Mouse (Mus musculus) G1E (cell line): ENCODE results near the gene Il10. TPM values are rescaled to one million over a fixed set of nuclear protein-coding genes. Genes with fewer than 3 reads are reported as not detected.

ENCODE experiments used
- ATAC-seq: 2 replicates; pipeline ENCODE4 v1.8.0; 2016; ENCODE audit warnings: mild to moderate bottlenecking; ENCODE audit not compliant: insufficient number of reproducible peaks, poor library complexity, low FRiP score, severe bottlenecking; ENCODE audit errors: extremely low read depth
- DNase-seq: peaks from one replicate; pipeline ENCODE4 v3.0.0; 2012; ENCODE audit warnings: low spot score
- H3K27me3 ChIP-seq: 2 replicates; pipeline ENCODE4 v1.6.1; 2012; ENCODE audit warnings: mild to moderate bottlenecking, low read length, inconsistent platforms; ENCODE audit not compliant: insufficient read depth
- H3K36me3 ChIP-seq: replicated peaks from 2 replicates; pipeline ENCODE3; 2012; ENCODE audit warnings: mild to moderate bottlenecking, inconsistent platforms
- H3K4me1 ChIP-seq: 2 replicates; pipeline ENCODE4 v1.6.1; 2012; ENCODE audit warnings: low read depth, low read length, inconsistent platforms, mixed read lengths; ENCODE audit not compliant: insufficient read depth
- H3K4me3 ChIP-seq: 2 replicates; pipeline ENCODE4 v1.5.1; 2012; ENCODE audit warnings: low read depth, mild to moderate bottlenecking, inconsistent platforms, low read length, moderate library complexity, mixed read lengths
- H3K9me3 ChIP-seq: replicated peaks from 2 replicates; pipeline ENCODE4 v1.6.1; 2012; ENCODE audit warnings: inconsistent platforms
- CTCF ChIP-seq: IDR thresholded peaks from 2 replicates; pipeline ENCODE4 v1.5.1; 2012; ENCODE audit warnings: low read depth, low read length, inconsistent platforms, mixed read lengths
- GATA1 ChIP-seq: IDR thresholded peaks from 2 replicates; pipeline ENCODE4 v1.6.1; 2012; ENCODE audit warnings: borderline replicate concordance, low read length, inconsistent platforms, mixed read lengths
- GATA2 ChIP-seq: IDR thresholded peaks from 2 replicates; pipeline ENCODE4 v1.6.1; 2012; ENCODE audit warnings: low read depth, low read length, inconsistent platforms, borderline replicate concordance
- POLR2AphosphoS5 ChIP-seq: IDR thresholded peaks from 2 replicates; pipeline ENCODE4 v1.6.1; 2012; ENCODE audit warnings: low read depth, low read length, inconsistent platforms; ENCODE audit not compliant: insufficient replicate concordance
- TAL1 ChIP-seq: conservative IDR thresholded peaks from 2 replicates; pipeline ENCODE4 v1.6.1; 2012; ENCODE audit warnings: low read depth, low read length, inconsistent platforms, mixed read lengths
- polyA plus RNA-seq: library from polyadenylated mRNA; stranded (reverse); fragments of >175 nt; gene quantifications from 2 replicates; pipeline ENCODE4 v1.2.3, GENCODE M21; 2012
- total RNA-seq, 2 experiments: library from RNA; stranded (forward) in 1 of 2; stranded (reverse) in 1 of 2; fragments of 200-1000 nt in 1 of 2; fragments of >200 nt in 1 of 2; fragmentation: Nextera tagmentation in 1 of 2; gene quantifications; 2 replicates each; pipeline ENCODE4 v1.2.3; 2014 to 2017

Il10 gene
- total RNA-seq (2014; fragmentation: Nextera tagmentation): not detected in 2 replicates
- total RNA-seq (2017): 0.12 TPM in 1 of 2 replicates, not detected in the other
- polyA plus RNA-seq: not detected in 2 replicates

- DNase-seq (no peak), ATAC-seq (no peak)
- Histone ChIP-seq H3K27me3 (peaks cover 26% of the 10 kb centered on the region), H3K4me3 (no peak within 1 kb of the TSS), H3K4me1 (no peaks in the 10 kb centered on the region), H3K36me3 (no peaks in the 10 kb centered on the region), H3K9me3 (no peaks in the 10 kb centered on the region)
- TF ChIP-seq GATA1 (no peak), GATA2 (no peak), TAL1 (no peak), POLR2AphosphoS5 (no peak), CTCF (no peak)
Observed at GRCm38 (mm10) chr1:131019492-131020098, at the start of gene Il10. TSS of gene Il10 (plus strand) at chr1:131019845.

DNA sequence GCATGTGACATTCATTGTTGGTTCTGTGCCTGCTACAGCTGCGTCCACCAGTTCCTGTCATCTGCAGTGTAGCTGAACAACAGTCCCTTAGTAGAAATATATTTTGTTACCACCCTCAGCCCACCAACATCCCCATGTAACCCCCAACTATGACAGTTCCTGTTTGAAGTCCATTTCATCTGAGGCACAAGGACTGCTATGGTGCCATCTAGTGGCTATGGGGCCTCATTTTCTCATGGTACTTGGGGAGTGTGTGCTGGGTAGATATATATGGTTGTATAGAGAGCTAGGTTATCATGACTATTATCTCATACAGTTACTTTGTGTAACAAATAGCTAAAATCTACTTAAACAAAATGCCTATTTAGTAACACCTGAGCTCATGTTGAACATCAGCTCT, 40.2 kb upstream of the Il10 start:
- peak; percentile 48 for DNase-seq
- TF ChIP-seq CTCF (peak; percentile 74), POLR2AphosphoS5 (no peak), GATA1 (no peak)
- H3K4me1 ChIP-seq: no peaks in the 10 kb centered on the region; the same call in 1 of the 2 replicates
- no peak overlapping the region for H3K4me3 ChIP-seq
- ATAC-seq: no peak
- H3K9me3 ChIP-seq: no peaks in the 10 kb centered on the region
- H3K27me3 ChIP-seq: 0 out of 2 replicates have a peak, but pooled peaks cover under 1% of the 10 kb centered on the region
- no peaks in the 10 kb centered on the region for H3K36me3 ChIP-seq

GRCm38 (mm10) chr1:130984441-130984840, 35.2 kb upstream of the Il10 start:
- DNase-seq: no peak
- Histone ChIP-seq H3K4me3 (no peak overlapping the region), H3K36me3 (no peaks in the 10 kb centered on the region), H3K27me3 (0 out of 2 replicates have a peak, but pooled peaks cover 7% of the 10 kb centered on the region), H3K4me1 (no peaks in the 10 kb centered on the region; the same call in 1 of the 2 replicates), H3K9me3 (no peaks in the 10 kb centered on the region)
- TF ChIP-seq TAL1 (no peak), CTCF (no peak), POLR2AphosphoS5 (no peak), GATA2 (no peak), GATA1 (no peak)
- no peak for ATAC-seq

DNA sequence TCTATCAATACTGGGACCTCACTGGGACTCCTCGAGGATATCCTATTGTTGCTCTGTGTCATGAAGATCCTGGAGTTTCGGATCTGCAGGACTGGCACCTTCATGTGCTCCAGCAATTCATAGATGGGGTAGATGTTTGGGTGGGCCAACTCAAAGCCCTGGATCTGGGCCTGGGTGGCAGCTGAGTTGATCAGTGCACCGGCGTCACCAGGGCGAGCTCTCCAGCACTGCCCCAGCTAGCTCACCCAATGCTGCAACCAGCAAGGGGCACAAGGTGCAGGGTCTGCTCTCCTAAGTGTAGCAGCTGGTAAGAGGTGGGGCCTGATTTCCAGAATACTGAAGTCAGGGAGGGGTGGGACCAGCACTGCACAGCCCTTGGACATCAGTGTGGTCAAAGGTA, 32.6 kb upstream of the Il10 start:
- Histone ChIP-seq H3K4me1 (no peaks in the 10 kb centered on the region), H3K9me3 (no peaks in the 10 kb centered on the region), H3K27me3 (0 out of 2 replicates have a peak, but pooled peaks cover 10% of the 10 kb centered on the region), H3K36me3 (no peaks in the 10 kb centered on the region), H3K4me3 (no peak overlapping the region)
- ATAC-seq (no peak), DNase-seq (no peak)
- TF ChIP-seq GATA1 (no peak), CTCF (no peak), POLR2AphosphoS5 (no peak), GATA2 (no peak), TAL1 (no peak)

GRCm38 (mm10) chr1:130987418-130987817, 32.2 kb upstream of the Il10 start:
- H3K27me3 ChIP-seq: 0 out of 2 replicates have a peak, but pooled peaks cover 10% of the 10 kb centered on the region
- no peak overlapping the region for H3K4me3 ChIP-seq
- no peaks in the 10 kb centered on the region for H3K4me1 ChIP-seq
- no peak for ATAC-seq
- no peak for TF ChIP-seq TAL1
- no peak for TF ChIP-seq GATA1
- TF ChIP-seq GATA2: no peak
- no peak for TF ChIP-seq POLR2AphosphoS5
- no peak for TF ChIP-seq CTCF
- H3K9me3 ChIP-seq: no peaks in the 10 kb centered on the region
- no peaks in the 10 kb centered on the region for H3K36me3 ChIP-seq
- DNase-seq: no peak

GRCm38 (mm10) chr1:130989331-130989730, 30.3 kb upstream of the Il10 start:
- H3K36me3 ChIP-seq: no peaks in the 10 kb centered on the region
- H3K4me1 ChIP-seq: no peaks in the 10 kb centered on the region
- no peak for DNase-seq
- no peaks in the 10 kb centered on the region for H3K9me3 ChIP-seq
- no peak for TF ChIP-seq TAL1
- no peak for TF ChIP-seq POLR2AphosphoS5
- no peak for ATAC-seq
- 0 out of 2 replicates have a peak, but pooled peaks cover 10% of the 10 kb centered on the region for H3K27me3 ChIP-seq
- H3K4me3 ChIP-seq: no peak overlapping the region

DNA sequence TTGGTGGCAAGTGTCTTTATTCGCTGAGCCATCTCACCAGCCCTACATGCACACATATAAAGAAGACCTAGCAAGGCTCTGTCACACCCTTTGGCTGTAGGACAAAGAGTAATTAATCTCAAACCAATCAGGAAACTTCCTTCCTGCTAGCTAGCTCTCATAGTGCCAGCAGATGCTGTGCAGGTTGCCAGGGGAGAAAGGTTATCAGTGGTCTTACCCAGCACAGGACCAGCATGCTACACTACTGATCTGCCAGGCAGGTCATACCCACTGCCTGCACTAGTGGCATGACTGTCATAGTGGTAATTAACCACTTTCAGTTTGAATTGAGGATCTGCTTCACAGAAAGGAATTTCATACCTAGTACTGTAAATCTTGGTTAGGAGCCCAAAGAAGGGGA, 29.2 kb upstream of the Il10 start:
- H3K9me3 ChIP-seq: no peaks in the 10 kb centered on the region
- no peak overlapping the region for H3K4me3 ChIP-seq
- H3K36me3 ChIP-seq: no peaks in the 10 kb centered on the region
- ATAC-seq: no peak
- no peaks in the 10 kb centered on the region for H3K4me1 ChIP-seq
- TF ChIP-seq GATA2: no peak
- no peak for TF ChIP-seq TAL1
- TF ChIP-seq GATA1: no peak
- TF ChIP-seq CTCF: no peak
- no peak for TF ChIP-seq POLR2AphosphoS5
- 0 out of 2 replicates have a peak, but pooled peaks cover 7% of the 10 kb centered on the region for H3K27me3 ChIP-seq
- no peak for DNase-seq
